Mouse (Mus musculus) olfactory bulb, adult 2 months (tissue): Measurements from ENCODE around the gene Lacc1.

Experiments used
- CTCF ChIP-seq: fragments of 200-500 bp; IDR thresholded peaks from 2 replicates; pipeline ENCODE4 v1.5.1; 2012; ENCODE audit warnings: low read depth, mild to moderate bottlenecking, low read length, moderate library complexity; ENCODE audit not compliant: insufficient read depth
- POLR2A ChIP-seq: fragments of 200-500 bp; IDR thresholded peaks from 2 replicates; pipeline ENCODE4 v1.6.1; 2012; ENCODE audit warnings: mild to moderate bottlenecking, low read depth, low read length, moderate library complexity; ENCODE audit not compliant: insufficient read depth

DNA sequence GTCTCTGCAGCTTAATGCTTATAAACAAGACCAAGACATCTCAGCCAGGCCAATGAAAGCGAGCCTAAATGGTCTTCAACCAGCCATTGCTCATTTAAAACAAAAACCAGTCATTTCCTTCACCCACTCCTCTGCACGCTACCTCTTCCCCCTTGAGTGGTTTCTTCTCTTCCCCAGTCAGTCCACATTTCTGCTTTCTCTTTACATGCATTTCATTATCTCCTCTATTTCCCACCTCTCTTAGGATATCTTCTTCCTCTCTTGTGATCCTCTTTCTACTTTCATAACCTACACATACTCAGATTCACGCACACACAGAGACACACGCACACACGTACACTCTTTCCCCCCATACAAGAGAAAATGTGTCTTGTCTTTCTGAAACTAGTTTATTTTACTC, 44.5 kb upstream of the Lacc1 start:
- TF ChIP-seq CTCF (no peak), POLR2A (no peak)
